Mouse (Mus musculus): Measurements from ENCODE around the gene Shroom2. TPM values are rescaled to one million over a fixed set of nuclear protein-coding genes. Genes with fewer than 3 reads are reported as not detected.

Shroom2 gene
- total and polyA plus RNA-seq, 2 experiments from 2014 or later = 120 to 294 TPM

- Histone ChIP-seq H3K27me3 (ENCODE audit: insufficient read depth, low read length) (no peaks in the 10 kb centered on the region), H3K4me2 (ENCODE audit: low read depth, low read length) (no peak within 1 kb of the TSS), H3K9me3 (ENCODE audit: low read length) (no peaks in the 10 kb centered on the region), H3K9ac (replicated peaks; ENCODE audit: low read length) (no peak within 1 kb of the TSS), H3K4me3 (ENCODE audit: low read length) (no peak within 1 kb of the TSS), H3K36me3 (ENCODE audit: insufficient read depth, low read length) (no peaks in the 10 kb centered on the region), H3K4me1 (ENCODE audit: insufficient read depth, low read length) (no peaks in the 10 kb centered on the region), H3K27ac (no peak within 1 kb of the TSS)
- no peak for TF ChIP-seq CTCF (IDR thresholded peaks at IDR 0.05; ENCODE audit: low read depth)
- 77% methylated on average over 2 of the region's 2 CpGs for WGBS
- ATAC-seq (no peak), DNase-seq (ENCODE audit: low spot score) (no peak)
Observed at GRCm38 (mm10) chrX:152563034-152563433, 206.2 kb downstream of the Shroom2 start, which contains the start of gene Cldn34a. TSS of gene Cldn34a (plus strand) at chrX:152563334.

Other genes with a start within 250 kb of the Shroom2 start
- gene Cldn34a, start 206.1 kb downstream of the Shroom2 start, total RNA-seq (2014; rRNA removed) = not detected in 2 replicates
- gene Cldn34a, start 206.1 kb downstream of the Shroom2 start, polyA plus RNA-seq (2015; fragmentation: Nextera tagmentation; extraction: Ambion mirVana) = not detected in 2 replicates
- 1.6 TPM in 1 of 2 replicates, not detected in the other for gene Gpr143, start 12.5 kb upstream of the Shroom2 start, total RNA-seq (2014; rRNA removed)
- gene Gpr143, start 12.5 kb upstream of the Shroom2 start, polyA plus RNA-seq (2015; fragmentation: Nextera tagmentation; extraction: Ambion mirVana) = 0.25 and 0.37 TPM in 2 replicates
- gene Usp51, start 237.0 kb upstream of the Shroom2 start, total RNA-seq (2014; rRNA removed) = 3.2 and 3.7 TPM in 2 replicates
- 2.8 and 3.1 TPM in 2 replicates for gene Usp51, start 237.0 kb upstream of the Shroom2 start, polyA plus RNA-seq (2015; fragmentation: Nextera tagmentation; extraction: Ambion mirVana)